Mouse (Mus musculus) embryonic facial prominence, embryonic 13.5 days (tissue): ENCODE results near the gene Crtc1. TPM values are rescaled to one million over a fixed set of nuclear protein-coding genes. Genes with fewer than 3 reads are reported as not detected.

Experiments used
- ATAC-seq: fragments of 200-750 bp; cut with Nextera tagmentation; 2 replicates; pipeline ENCODE4 v1.8.0; 2017; ENCODE audit warnings: low read depth; ENCODE audit not compliant: insufficient number of reproducible peaks, insufficient read depth, low FRiP score, low TSS enrichment
- H3K27ac ChIP-seq: fragments of 300-500 bp; sonication (generic); 2 replicates; pipeline ENCODE4 v1.5.1; 2015; ENCODE audit warnings: moderate library complexity, mild to moderate bottlenecking, inconsistent platforms
- H3K27me3 ChIP-seq: fragments of 300-500 bp; sonication (generic); 2 replicates; pipeline ENCODE4 v1.6.1; 2015; ENCODE audit warnings: mild to moderate bottlenecking, inconsistent platforms
- H3K36me3 ChIP-seq: fragments of 300-500 bp; sonication (generic); 2 replicates; pipeline ENCODE4 v1.6.1; 2015; ENCODE audit warnings: mild to moderate bottlenecking, inconsistent platforms
- H3K4me1 ChIP-seq: fragments of 300-500 bp; sonication (generic); 2 replicates; pipeline ENCODE4 v1.6.1; 2015; ENCODE audit warnings: inconsistent platforms
- H3K4me2 ChIP-seq: fragments of 300-500 bp; sonication (generic); 2 replicates; pipeline ENCODE4 v1.6.1; 2015; ENCODE audit warnings: moderate library complexity, mild to moderate bottlenecking, inconsistent platforms
- H3K4me3 ChIP-seq: fragments of 300-500 bp; sonication (generic); 2 replicates; pipeline ENCODE4 v1.5.1; 2015; ENCODE audit warnings: mild to moderate bottlenecking, inconsistent platforms
- H3K9ac ChIP-seq: fragments of 300-500 bp; sonication (generic); 2 replicates; pipeline ENCODE4 v1.6.1; 2015; ENCODE audit warnings: mild to moderate bottlenecking, inconsistent platforms
- H3K9me3 ChIP-seq: fragments of 300-500 bp; sonication (generic); 2 replicates; pipeline ENCODE4 v1.6.1; 2016; ENCODE audit warnings: inconsistent platforms
- WGBS: fragments of 180-500 bp; shearing (Covaris S2); methylation state at CpG from one replicate; pipeline ENCODE4 v1.1.7; 2015; ENCODE audit warnings: mixed read lengths; 5-methylcytosine and 5-hydroxymethylcytosine counted together
- polyA plus RNA-seq: library from polyadenylated mRNA; unstranded; fragments of >200 nt; fragmentation: Nextera tagmentation; extraction: Ambion mirVana; gene quantifications from 2 replicates; pipeline ENCODE4 v1.2.1, GENCODE M21; 2015

Crtc1 gene
- polyA plus RNA-seq, 1 experiment from 2014 or later = 28.1 TPM

- no peaks in the 10 kb centered on the region for H3K9me3 ChIP-seq
- no peak overlapping the region for H3K9ac ChIP-seq
- whole genome bisulfite sequencing = 94% methylated on average over 7 of the region's 7 CpGs
- H3K4me2 ChIP-seq = no peak overlapping the region
- no peaks in the 10 kb centered on the region for H3K27me3 ChIP-seq
- H3K4me3 ChIP-seq = no peak overlapping the region
- no peak overlapping the region for H3K27ac ChIP-seq
- no peak for ATAC-seq
- peaks cover 33% of the 10 kb centered on the region for H3K4me1 ChIP-seq
- H3K36me3 ChIP-seq = peaks cover 7% of the 10 kb centered on the region; the same call in 1 of the 2 replicates
Measured at GRCm38 (mm10) chr8:70471856-70472255, 32.5 kb upstream of the Crtc1 start.

DNA sequence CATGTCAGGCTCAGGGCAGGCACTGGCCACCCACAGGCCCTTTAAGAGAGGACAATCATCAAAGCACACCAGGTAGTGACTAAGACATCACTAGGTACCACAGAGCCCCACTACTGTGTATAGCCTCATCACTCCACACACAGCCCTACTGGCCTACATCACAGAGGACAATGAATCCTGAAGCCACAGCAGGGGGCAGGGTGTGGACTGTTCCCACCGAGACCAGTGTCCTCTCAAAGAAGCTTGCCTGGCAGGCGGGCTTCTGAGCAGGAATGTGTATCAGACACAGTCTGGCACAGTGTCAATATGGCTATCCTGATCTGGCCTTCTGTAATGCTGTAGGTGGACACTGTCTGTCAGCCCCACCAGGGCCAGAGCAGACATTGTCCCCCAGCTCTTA lies 30.6 kb upstream of the Crtc1 start:
- Histone ChIP-seq H3K27ac (no peak overlapping the region), H3K9ac (no peak overlapping the region), H3K4me2 (no peak overlapping the region), H3K4me3 (no peak overlapping the region), H3K27me3 (no peaks in the 10 kb centered on the region), H3K36me3 (peaks cover 21% of the 10 kb centered on the region), H3K4me1 (peaks cover 22% of the 10 kb centered on the region), H3K9me3 (no peaks in the 10 kb centered on the region)
- 80% methylated on average over 2 of the region's 2 CpGs for WGBS
- ATAC-seq = no peak

GRCm38 (mm10) chr8:70469295-70469916 lies 30.0 kb upstream of the Crtc1 start:
- H3K9me3 ChIP-seq = no peaks in the 10 kb centered on the region
- peaks cover 23% of the 10 kb centered on the region for H3K36me3 ChIP-seq
- H3K4me2 ChIP-seq = no peak overlapping the region
- H3K4me3 ChIP-seq = no peak overlapping the region
- H3K4me1 ChIP-seq = peaks cover 21% of the 10 kb centered on the region
- no peak for ATAC-seq
- 0 out of 2 replicates have a peak overlapping the region, but pooled peaks have one; percentile 44 for H3K9ac ChIP-seq
- no peak overlapping the region for H3K27ac ChIP-seq
- no peaks in the 10 kb centered on the region for H3K27me3 ChIP-seq
- WGBS = 56% methylated on average over 10 of the region's 10 CpGs

DNA sequence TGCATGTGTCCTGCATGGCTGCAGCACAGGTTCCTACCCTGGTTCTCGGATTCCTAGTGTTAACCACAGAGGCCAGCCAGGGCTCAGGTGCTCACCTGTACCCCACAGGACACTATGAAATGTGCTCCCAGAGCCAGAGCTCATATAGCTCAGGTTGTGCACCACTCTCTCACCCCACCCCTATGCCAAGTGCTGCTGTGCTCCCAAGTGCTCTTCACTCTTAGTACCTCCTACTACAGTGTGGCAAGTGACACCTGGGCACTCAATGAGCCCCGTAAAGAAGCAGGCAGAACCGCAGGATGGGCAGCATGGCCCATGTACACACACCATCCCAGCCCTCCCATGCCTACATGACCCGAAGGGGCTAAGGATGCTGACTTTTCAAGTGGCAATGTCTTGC lies 29.4 kb upstream of the Crtc1 start:
- no peak overlapping the region for H3K4me2 ChIP-seq
- H3K9me3 ChIP-seq = no peaks in the 10 kb centered on the region
- H3K27ac ChIP-seq = no peak overlapping the region
- H3K27me3 ChIP-seq = no peaks in the 10 kb centered on the region
- WGBS = 87% methylated on average over 4 of the region's 4 CpGs
- H3K36me3 ChIP-seq = peaks cover 25% of the 10 kb centered on the region
- H3K4me1 ChIP-seq = peaks cover 21% of the 10 kb centered on the region
- H3K4me3 ChIP-seq = no peak overlapping the region
- ATAC-seq = no peak
- H3K9ac ChIP-seq = 0 out of 2 replicates have a peak overlapping the region, but pooled peaks have one; percentile 44

DNA sequence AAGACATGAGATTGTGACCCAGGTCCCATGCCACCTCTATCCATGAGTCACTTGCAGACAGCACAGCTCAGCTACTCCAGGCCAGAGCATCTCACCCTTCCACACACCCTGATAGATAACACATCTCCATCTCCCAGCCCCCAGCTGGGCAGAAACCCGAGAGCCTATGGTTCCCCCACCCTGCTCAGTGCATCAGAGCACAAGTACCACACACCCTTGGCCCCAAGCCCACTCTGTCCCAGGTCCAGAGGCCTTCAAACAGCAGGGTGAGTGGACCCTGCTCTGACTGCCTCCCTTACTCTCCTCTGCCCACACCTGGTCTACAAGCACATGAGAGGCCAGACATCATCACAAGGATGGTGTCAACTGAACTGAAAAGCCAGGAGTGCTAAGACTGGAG lies 28.5 kb upstream of the Crtc1 start:
- Histone ChIP-seq H3K27me3 (no peaks in the 10 kb centered on the region), H3K4me1 (peaks cover 21% of the 10 kb centered on the region), H3K9me3 (no peaks in the 10 kb centered on the region), H3K9ac (peak overlapping the region; percentile 36; the same call in 1 of the 2 replicates), H3K4me2 (no peak overlapping the region), H3K36me3 (peaks cover 29% of the 10 kb centered on the region), H3K4me3 (no peak overlapping the region), H3K27ac (no peak overlapping the region)
- 64% methylated on average over 1 of the region's 1 CpGs for WGBS
- ATAC-seq = no peak

DNA sequence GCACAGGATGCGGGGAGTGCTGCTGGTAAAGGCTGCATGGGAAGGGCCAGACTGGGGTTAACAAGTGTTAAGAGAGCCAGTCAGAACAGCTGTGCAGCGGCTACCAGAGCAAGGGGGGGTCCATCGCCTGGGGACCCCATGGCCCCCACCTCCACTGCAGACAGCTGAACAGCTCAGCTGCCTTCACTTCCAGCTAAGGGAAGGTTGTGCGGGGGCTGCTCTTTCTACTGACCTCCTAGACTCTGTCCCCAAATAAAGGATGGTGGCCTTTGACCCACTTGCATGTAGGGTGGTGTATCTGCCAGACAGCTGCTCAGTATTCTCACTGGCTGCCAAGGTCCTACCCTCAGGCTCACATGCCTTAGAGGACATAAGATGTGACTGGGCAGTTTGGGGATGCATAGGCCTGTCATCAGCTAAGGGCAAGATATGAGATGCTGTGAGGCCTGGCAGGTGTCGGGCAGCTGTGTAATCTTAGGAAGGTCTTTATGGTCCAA lies 27.9 kb upstream of the Crtc1 start:
- Histone ChIP-seq H3K36me3 (peaks cover 29% of the 10 kb centered on the region), H3K27ac (no peak overlapping the region; the same call in 1 of the 2 replicates)
- ATAC-seq = no peak

DNA sequence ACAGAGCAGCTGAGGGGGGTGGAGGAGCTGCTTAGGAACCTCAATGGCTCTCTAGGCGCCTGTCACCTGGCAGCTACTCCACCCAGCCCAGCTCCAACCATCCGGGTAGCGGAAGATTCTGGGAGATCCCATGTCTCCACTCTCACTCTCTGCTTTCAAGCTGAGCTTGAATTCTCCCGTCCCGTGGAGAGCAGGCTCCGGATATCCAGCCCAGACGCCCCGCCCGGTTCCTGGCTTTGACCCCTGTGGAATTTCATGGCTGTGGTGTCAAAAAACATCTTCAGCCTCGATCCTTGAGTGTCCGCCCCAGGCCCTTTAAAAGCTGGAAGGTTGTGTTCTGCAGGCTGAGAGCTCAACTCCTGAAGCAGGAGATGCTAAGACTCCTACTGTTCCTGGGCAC lies 27.4 kb upstream of the Crtc1 start:
- H3K36me3 ChIP-seq = peaks cover 29% of the 10 kb centered on the region
- H3K9ac ChIP-seq = 0 out of 2 replicates have a peak overlapping the region, but pooled peaks have one; percentile 36
- H3K27me3 ChIP-seq = no peaks in the 10 kb centered on the region
- no peak for ATAC-seq
- no peak overlapping the region for H3K4me2 ChIP-seq
- 57% methylated on average over 11 of the region's 11 CpGs for WGBS
- H3K4me3 ChIP-seq = no peak overlapping the region
- no peaks in the 10 kb centered on the region for H3K9me3 ChIP-seq
- H3K27ac ChIP-seq = no peak overlapping the region; the same call in 1 of the 2 replicates
- peaks cover 21% of the 10 kb centered on the region for H3K4me1 ChIP-seq

More for the DNA sequence above, 27.9 kb upstream of the Crtc1 start:
- 0 out of 2 replicates have a peak overlapping the region, but pooled peaks have one; percentile 36 for H3K9ac ChIP-seq
- no peaks in the 10 kb centered on the region for H3K27me3 ChIP-seq
- H3K4me1 ChIP-seq = peaks cover 21% of the 10 kb centered on the region
- 62% methylated on average over 5 of the region's 5 CpGs for WGBS
- H3K4me3 ChIP-seq = no peak overlapping the region
- H3K9me3 ChIP-seq = no peaks in the 10 kb centered on the region
- H3K4me2 ChIP-seq = no peak overlapping the region

GRCm38 (mm10) chr8:70466305-70466704 lies 26.9 kb upstream of the Crtc1 start:
- H3K27ac ChIP-seq = no peak overlapping the region
- 88% methylated on average over 4 of the region's 4 CpGs for WGBS

DNA sequence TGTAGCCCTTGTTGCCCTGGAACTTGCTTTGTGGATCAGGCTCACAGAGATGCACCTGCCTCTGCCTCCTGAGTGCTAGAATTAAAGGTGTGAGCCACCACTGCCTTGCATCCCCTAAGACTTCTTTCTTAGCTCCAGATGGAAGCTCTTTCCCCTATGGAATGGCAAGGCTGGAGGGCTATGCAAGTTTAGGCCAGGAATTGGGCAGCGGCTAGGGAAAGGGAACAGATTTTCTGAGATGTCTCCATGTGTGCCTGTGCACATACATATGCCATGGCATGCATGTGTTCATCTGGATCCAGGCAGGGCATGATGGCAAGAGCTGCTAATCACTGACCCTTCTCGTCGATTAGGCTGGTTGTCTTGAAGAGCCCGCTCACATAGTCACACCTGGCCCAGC lies 26.3 kb upstream of the Crtc1 start:
- ATAC-seq = no peak
- 95% methylated on average over 4 of the region's 4 CpGs for WGBS

More at GRCm38 (mm10) chr8:70466305-70466704, 26.9 kb upstream of the Crtc1 start:
- Histone ChIP-seq H3K9me3 (no peaks in the 10 kb centered on the region), H3K4me1 (peaks cover 21% of the 10 kb centered on the region), H3K36me3 (peaks cover 29% of the 10 kb centered on the region), H3K27me3 (no peaks in the 10 kb centered on the region), H3K4me3 (no peak overlapping the region), H3K4me2 (no peak overlapping the region), H3K9ac (no peak overlapping the region)
- no peak for ATAC-seq

GRCm38 (mm10) chr8:70464162-70464561 lies 24.8 kb upstream of the Crtc1 start:
- WGBS = 90% methylated on average over 6 of the region's 6 CpGs
- peaks cover 16% of the 10 kb centered on the region for H3K4me1 ChIP-seq
- ATAC-seq = no peak

More for the DNA sequence above, 26.3 kb upstream of the Crtc1 start:
- Histone ChIP-seq H3K36me3 (peaks cover 28% of the 10 kb centered on the region), H3K9me3 (no peaks in the 10 kb centered on the region), H3K27ac (no peak overlapping the region), H3K27me3 (no peaks in the 10 kb centered on the region), H3K9ac (no peak overlapping the region), H3K4me1 (peaks cover 21% of the 10 kb centered on the region), H3K4me2 (no peak overlapping the region), H3K4me3 (no peak overlapping the region)

DNA sequence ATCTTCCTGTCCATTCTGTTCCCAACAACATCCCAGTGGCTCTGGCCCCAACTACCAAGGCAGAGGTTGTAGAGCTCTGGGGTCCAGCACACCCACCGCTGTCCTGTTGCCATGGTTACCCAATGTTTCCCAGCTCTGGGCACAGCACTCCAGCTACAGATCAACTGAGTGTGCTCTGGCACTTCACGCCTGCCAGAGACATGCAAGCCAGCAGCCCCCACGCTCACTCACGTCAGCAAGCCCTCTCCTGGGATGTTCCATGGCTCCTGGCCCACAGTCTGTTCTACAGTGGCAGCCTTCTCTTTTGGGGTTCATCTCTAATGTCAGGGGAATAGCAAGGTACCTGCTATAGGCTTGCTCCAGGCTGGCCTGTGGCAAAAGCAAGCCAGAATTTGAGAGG lies 23.9 kb upstream of the Crtc1 start:
- Histone ChIP-seq H3K9me3 (no peaks in the 10 kb centered on the region), H3K27me3 (no peaks in the 10 kb centered on the region), H3K4me2 (no peak overlapping the region), H3K36me3 (peaks cover 34% of the 10 kb centered on the region), H3K4me3 (no peak overlapping the region), H3K27ac (no peak overlapping the region), H3K9ac (no peak overlapping the region), H3K4me1 (peaks cover 16% of the 10 kb centered on the region)
- 76% methylated on average over 4 of the region's 4 CpGs for WGBS
- ATAC-seq = no peak

More at GRCm38 (mm10) chr8:70464162-70464561, 24.8 kb upstream of the Crtc1 start:
- no peak overlapping the region for H3K9ac ChIP-seq
- no peak overlapping the region for H3K4me2 ChIP-seq
- no peaks in the 10 kb centered on the region for H3K27me3 ChIP-seq
- H3K9me3 ChIP-seq = no peaks in the 10 kb centered on the region
- H3K4me3 ChIP-seq = no peak overlapping the region
- no peak overlapping the region for H3K27ac ChIP-seq
- H3K36me3 ChIP-seq = peaks cover 34% of the 10 kb centered on the region

GRCm38 (mm10) chr8:70462516-70462813 lies 23.1 kb upstream of the Crtc1 start:
- 87% methylated on average over 8 of the region's 8 CpGs for WGBS
- Histone ChIP-seq H3K4me1 (peaks cover 9% of the 10 kb centered on the region), H3K27ac (no peak overlapping the region), H3K9ac (no peak overlapping the region), H3K4me3 (no peak overlapping the region), H3K4me2 (no peak overlapping the region), H3K27me3 (no peaks in the 10 kb centered on the region), H3K9me3 (no peaks in the 10 kb centered on the region), H3K36me3 (peaks cover 34% of the 10 kb centered on the region)
- ATAC-seq = no peak
